Mouse (Mus musculus) inflammation-experienced regulatory T-cells (primary cell): ENCODE data around the gene Olfr685. TPM values are rescaled to one million over a fixed set of nuclear protein-coding genes. Genes with fewer than 3 reads are reported as not detected.

Experiments
- polyA plus RNA-seq, 2 experiments: library from polyadenylated mRNA; unstranded; fragments of 100-300 nt; shearing (Covaris generic); gene quantifications; one replicate each; pipeline ENCODE4 v1.2.1; 2017

Gene Olfr685
- under 1 TPM in 1 of 2 experiments, not detected in 1; 0.05 TPM for polyA plus RNA-seq

GRCm38 (mm10) chr7:105185912-105186311 is at the start of gene Olfr685:
TSS of gene Olfr685 (minus strand) at chr7:105186012.

GRCm38 (mm10) chr7:105207385-105207784 is 21.6 kb upstream of the Olfr685 start, which contains the start of gene Olfr686:
TSS of gene Olfr686 (minus strand) at chr7:105207485.

GRCm38 (mm10) chr7:105163553-105163952 is 22.3 kb downstream of the Olfr685 start, which contains the start of gene Olfr684:
TSS of gene Olfr684 (minus strand) at chr7:105163653.

GRCm38 (mm10) chr7:105146912-105147311 is 38.9 kb downstream of the Olfr685 start, which contains the start of gene Olfr683:
TSS of gene Olfr683 (minus strand) at chr7:105147012.

Other genes with a start within 250 kb of the Olfr685 start
- gene Olfr670, start 223.4 kb downstream of the Olfr685 start, polyA plus RNA-seq, result not detected
- under 1 TPM in 1 of 2 experiments, not detected in 1; 0.47 TPM for gene Olfr671, start 206.9 kb downstream of the Olfr685 start, polyA plus RNA-seq
- gene Olfr672, start 184.0 kb downstream of the Olfr685 start, polyA plus RNA-seq, result 1 to 10 TPM in 1 of 2 experiments, not detected in 1; 1.3 TPM
- gene Olfr675, start 157.6 kb downstream of the Olfr685 start, polyA plus RNA-seq, result under 1 TPM in 1 of 2 experiments, not detected in 1; 0.48 TPM
- under 1 TPM in 1 of 2 experiments, not detected in 1; 0.94 TPM for gene Olfr676, start 153.3 kb downstream of the Olfr685 start, polyA plus RNA-seq
- 1 to 10 TPM in 1 of 2 experiments, under 1 TPM in 1; 0.06 to 1.7 TPM for gene Olfr677, start 134.6 kb downstream of the Olfr685 start, polyA plus RNA-seq
- gene Olfr678, start 121.5 kb downstream of the Olfr685 start, polyA plus RNA-seq, result not detected
- not detected for gene Olfr679, start 104.8 kb downstream of the Olfr685 start, polyA plus RNA-seq
- not detected for gene Olfr680-ps1, start 93.2 kb downstream of the Olfr685 start, polyA plus RNA-seq
- under 1 TPM in 1 of 2 experiments, not detected in 1; 0.09 TPM for gene Olfr681, start 69.2 kb downstream of the Olfr685 start, polyA plus RNA-seq
- gene Olfr683, start 39.0 kb downstream of the Olfr685 start, polyA plus RNA-seq, result not detected
- not detected for gene Olfr684, start 22.4 kb downstream of the Olfr685 start, polyA plus RNA-seq
- not detected for gene Olfr686, start 21.5 kb upstream of the Olfr685 start, polyA plus RNA-seq
- not detected for gene Olfr688, start 102.1 kb upstream of the Olfr685 start, polyA plus RNA-seq
- gene Olfr689, start 125.2 kb upstream of the Olfr685 start, polyA plus RNA-seq, result under 1 TPM; 0.04 to 0.47 TPM
- not detected for gene Olfr690, start 148.1 kb upstream of the Olfr685 start, polyA plus RNA-seq
- gene Olfr691, start 156.3 kb upstream of the Olfr685 start, polyA plus RNA-seq, result 1 to 10 TPM in 1 of 2 experiments, under 1 TPM in 1; 0.08 to 2.0 TPM
- gene Olfr692, start 182.2 kb upstream of the Olfr685 start, polyA plus RNA-seq, result not detected
- not detected for gene Gm5901, start 189.0 kb upstream of the Olfr685 start, polyA plus RNA-seq
- 10 to 100 TPM; 36.7 to 58.5 TPM for gene Fam160a2, start 214.0 kb upstream of the Olfr685 start, polyA plus RNA-seq
- not detected for gene Cnga4, start 218.6 kb upstream of the Olfr685 start, polyA plus RNA-seq
- gene Cckbr, start 239.7 kb upstream of the Olfr685 start, polyA plus RNA-seq, result under 1 TPM in 1 of 2 experiments, not detected in 1; 0.21 TPM